Mouse (Mus musculus): ENCODE results near the gene Pphln1. TPM values are rescaled to one million over a fixed set of nuclear protein-coding genes. Genes with fewer than 3 reads are reported as not detected.

Pphln1 gene
- polyA plus RNA-seq, 1 experiment from 2014 or later: 34.3 TPM

- H3K27me3 ChIP-seq (ENCODE audit: control insufficient read depth, insufficient read depth, low read length): no peaks in the 10 kb centered on the region
- no peak overlapping the region for H3K27ac ChIP-seq (ENCODE audit: low read length)
- H3K9me3 ChIP-seq (replicated peaks; ENCODE audit: control insufficient read depth, low read length): no peaks in the 10 kb centered on the region; the same call in 1 of the 2 replicates
- H3K4me1 ChIP-seq (ENCODE audit: control insufficient read depth, insufficient read depth, low read length): peaks cover 21% of the 10 kb centered on the region
- H3K4me2 ChIP-seq (ENCODE audit: low read depth, low read length): peak overlapping the region; percentile 79
- WGBS: 1% methylated on average over 11 of the region's 11 CpGs
- H3K36me3 ChIP-seq (ENCODE audit: control insufficient read depth, insufficient read depth, low read length): peaks cover 12% of the 10 kb centered on the region; the same call in 1 of the 2 replicates
- peak overlapping the region; percentile 95 for H3K4me3 ChIP-seq (replicated peaks; ENCODE audit: low read length)
- no peak for ATAC-seq (ENCODE audit: insufficient read depth, low FRiP score)
- H3K9ac ChIP-seq (ENCODE audit: low read length): peak overlapping the region; percentile 98
These were observed 881 bp upstream of the Pphln1 start for GRCm38 (mm10) chr15:93397269-93397668.

- Histone ChIP-seq H3K27ac (ENCODE audit: low read length) (peak overlapping the region; percentile 86), H3K36me3 (ENCODE audit: control insufficient read depth, insufficient read depth, low read length) (0 out of 2 replicates have a peak, but pooled peaks cover 2% of the 10 kb centered on the region), H3K4me3 (replicated peaks; ENCODE audit: low read length) (peak overlapping the region; percentile 95), H3K4me2 (ENCODE audit: low read depth, low read length) (peak overlapping the region; percentile 62), H3K9me3 (replicated peaks; ENCODE audit: control insufficient read depth, low read length) (no peaks in the 10 kb centered on the region), H3K9ac (ENCODE audit: low read length) (peak overlapping the region; percentile 98), H3K27me3 (ENCODE audit: control insufficient read depth, insufficient read depth, low read length) (no peaks in the 10 kb centered on the region), H3K4me1 (ENCODE audit: control insufficient read depth, insufficient read depth, low read length) (peaks cover 21% of the 10 kb centered on the region)
- WGBS: 3% methylated on average over 36 of the region's 36 CpGs
- peak; percentile 46; the same call in 1 of the 2 replicates for ATAC-seq (ENCODE audit: insufficient read depth, low FRiP score)
These were observed 770 bp downstream of the Pphln1 start for GRCm38 (mm10) chr15:93398699-93399540.

GRCm38 (mm10) chr15:93401446-93401845, 3.3 kb downstream of the Pphln1 start:
- no peak for ATAC-seq (ENCODE audit: insufficient read depth, low FRiP score)
- no peaks in the 10 kb centered on the region for H3K36me3 ChIP-seq (ENCODE audit: control insufficient read depth, insufficient read depth, low read length)
- H3K4me1 ChIP-seq (ENCODE audit: control insufficient read depth, insufficient read depth, low read length): peaks cover 20% of the 10 kb centered on the region
- no peak overlapping the region for H3K4me2 ChIP-seq (ENCODE audit: low read depth, low read length)
- H3K27me3 ChIP-seq (ENCODE audit: control insufficient read depth, insufficient read depth, low read length): no peaks in the 10 kb centered on the region
- H3K4me3 ChIP-seq (replicated peaks; ENCODE audit: low read length): no peak overlapping the region
- H3K9me3 ChIP-seq (replicated peaks; ENCODE audit: control insufficient read depth, low read length): no peaks in the 10 kb centered on the region
- H3K27ac ChIP-seq (ENCODE audit: low read length): no peak overlapping the region
- 72% methylated on average over 4 of the region's 4 CpGs for WGBS
- H3K9ac ChIP-seq (ENCODE audit: low read length): no peak overlapping the region

- no peak for ATAC-seq (ENCODE audit: insufficient read depth, low FRiP score)
- peaks cover 12% of the 10 kb centered on the region for H3K4me1 ChIP-seq (ENCODE audit: control insufficient read depth, insufficient read depth, low read length)
- H3K36me3 ChIP-seq (ENCODE audit: control insufficient read depth, insufficient read depth, low read length): no peaks in the 10 kb centered on the region
- no peak overlapping the region for H3K4me2 ChIP-seq (ENCODE audit: low read depth, low read length)
- H3K27ac ChIP-seq (ENCODE audit: low read length): no peak overlapping the region
- H3K9ac ChIP-seq (ENCODE audit: low read length): no peak overlapping the region
- 94% methylated on average over 2 of the region's 2 CpGs for WGBS
- H3K27me3 ChIP-seq (ENCODE audit: control insufficient read depth, insufficient read depth, low read length): no peaks in the 10 kb centered on the region
- no peak overlapping the region for H3K4me3 ChIP-seq (replicated peaks; ENCODE audit: low read length)
- H3K9me3 ChIP-seq (replicated peaks; ENCODE audit: control insufficient read depth, low read length): no peaks in the 10 kb centered on the region
These were observed 4.6 kb downstream of the Pphln1 start for GRCm38 (mm10) chr15:93402730-93403129.

- peaks cover 2% of the 10 kb centered on the region; the same call in 1 of the 2 replicates for H3K4me1 ChIP-seq (ENCODE audit: control insufficient read depth, insufficient read depth, low read length)
- H3K9ac ChIP-seq (ENCODE audit: low read length): no peak overlapping the region
- H3K4me3 ChIP-seq (replicated peaks; ENCODE audit: low read length): no peak overlapping the region
- no peak overlapping the region for H3K4me2 ChIP-seq (ENCODE audit: low read depth, low read length)
- H3K27me3 ChIP-seq (ENCODE audit: control insufficient read depth, insufficient read depth, low read length): no peaks in the 10 kb centered on the region
- H3K36me3 ChIP-seq (ENCODE audit: control insufficient read depth, insufficient read depth, low read length): no peaks in the 10 kb centered on the region
- no peak overlapping the region for H3K27ac ChIP-seq (ENCODE audit: low read length)
- no peaks in the 10 kb centered on the region for H3K9me3 ChIP-seq (replicated peaks; ENCODE audit: control insufficient read depth, low read length)
- no peak for ATAC-seq (ENCODE audit: insufficient read depth, low FRiP score)
These were observed 6.7 kb downstream of the Pphln1 start for GRCm38 (mm10) chr15:93404849-93405248.

- Histone ChIP-seq H3K27ac (ENCODE audit: low read length) (no peak overlapping the region), H3K4me1 (ENCODE audit: control insufficient read depth, insufficient read depth, low read length) (no peaks in the 10 kb centered on the region), H3K27me3 (ENCODE audit: control insufficient read depth, insufficient read depth, low read length) (no peaks in the 10 kb centered on the region), H3K9ac (ENCODE audit: low read length) (no peak overlapping the region), H3K4me2 (ENCODE audit: low read depth, low read length) (no peak overlapping the region), H3K9me3 (replicated peaks; ENCODE audit: control insufficient read depth, low read length) (no peaks in the 10 kb centered on the region), H3K4me3 (replicated peaks; ENCODE audit: low read length) (no peak overlapping the region), H3K36me3 (ENCODE audit: control insufficient read depth, insufficient read depth, low read length) (no peaks in the 10 kb centered on the region)
- ATAC-seq (ENCODE audit: insufficient read depth, low FRiP score): no peak
- WGBS: 88% methylated on average over 7 of the region's 7 CpGs
These were observed 7.4 kb downstream of the Pphln1 start for GRCm38 (mm10) chr15:93405446-93405986.

- ATAC-seq (ENCODE audit: insufficient read depth, low FRiP score): no peak
- H3K27ac ChIP-seq (ENCODE audit: low read length): no peak overlapping the region
- no peak overlapping the region for H3K9ac ChIP-seq (ENCODE audit: low read length)
- H3K27me3 ChIP-seq (ENCODE audit: control insufficient read depth, insufficient read depth, low read length): no peaks in the 10 kb centered on the region
- H3K36me3 ChIP-seq (ENCODE audit: control insufficient read depth, insufficient read depth, low read length): no peaks in the 10 kb centered on the region
- no peak overlapping the region for H3K4me3 ChIP-seq (replicated peaks; ENCODE audit: low read length)
- H3K4me1 ChIP-seq (ENCODE audit: control insufficient read depth, insufficient read depth, low read length): no peaks in the 10 kb centered on the region
- H3K9me3 ChIP-seq (replicated peaks; ENCODE audit: control insufficient read depth, low read length): no peaks in the 10 kb centered on the region
- 93% methylated on average over 5 of the region's 5 CpGs for WGBS
- no peak overlapping the region for H3K4me2 ChIP-seq (ENCODE audit: low read depth, low read length)
These were observed 8.3 kb downstream of the Pphln1 start for GRCm38 (mm10) chr15:93406492-93406891.

GRCm38 (mm10) chr15:93412445-93412844, 14.3 kb downstream of the Pphln1 start:
- no peaks in the 10 kb centered on the region for H3K9me3 ChIP-seq (replicated peaks; ENCODE audit: control insufficient read depth, low read length)
- no peak for ATAC-seq (ENCODE audit: insufficient read depth, low FRiP score)
- no peaks in the 10 kb centered on the region for H3K36me3 ChIP-seq (ENCODE audit: control insufficient read depth, insufficient read depth, low read length)
- H3K4me3 ChIP-seq (replicated peaks; ENCODE audit: low read length): no peak overlapping the region
- WGBS: 88% methylated on average over 3 of the region's 3 CpGs
- no peaks in the 10 kb centered on the region for H3K27me3 ChIP-seq (ENCODE audit: control insufficient read depth, insufficient read depth, low read length)
- H3K4me1 ChIP-seq (ENCODE audit: control insufficient read depth, insufficient read depth, low read length): no peaks in the 10 kb centered on the region; the same call in 1 of the 2 replicates
- H3K9ac ChIP-seq (ENCODE audit: low read length): no peak overlapping the region
- no peak overlapping the region for H3K27ac ChIP-seq (ENCODE audit: low read length)
- no peak overlapping the region for H3K4me2 ChIP-seq (ENCODE audit: low read depth, low read length)

- no peaks in the 10 kb centered on the region for H3K36me3 ChIP-seq (ENCODE audit: control insufficient read depth, insufficient read depth, low read length)
- no peak overlapping the region for H3K9ac ChIP-seq (ENCODE audit: low read length)
- ATAC-seq (ENCODE audit: insufficient read depth, low FRiP score): no peak
- no peaks in the 10 kb centered on the region for H3K9me3 ChIP-seq (replicated peaks; ENCODE audit: control insufficient read depth, low read length)
- H3K4me3 ChIP-seq (replicated peaks; ENCODE audit: low read length): no peak overlapping the region
- H3K4me2 ChIP-seq (ENCODE audit: low read depth, low read length): no peak overlapping the region
- no peaks in the 10 kb centered on the region for H3K27me3 ChIP-seq (ENCODE audit: control insufficient read depth, insufficient read depth, low read length)
- no peak overlapping the region for H3K27ac ChIP-seq (ENCODE audit: low read length)
- H3K4me1 ChIP-seq (ENCODE audit: control insufficient read depth, insufficient read depth, low read length): no peaks in the 10 kb centered on the region; the same call in 1 of the 2 replicates
- WGBS: 94% methylated on average over 9 of the region's 9 CpGs
These were observed 16.3 kb downstream of the Pphln1 start for GRCm38 (mm10) chr15:93414456-93414855.

Data from stomach, embryonic 16.5 days (tissue).